In genomic region chr1:125537131-125537530, GRCm38 (mm10) we compare ENCODE assay signal across 23 mouse cellular contexts. TPM values are rescaled to one million over a fixed set of nuclear protein-coding genes. Genes with fewer than 3 reads are reported as not detected.
A peak's percentile ranks its signal among the peaks of the same experiment; 100 is the strongest.
DNase-seq lines count a peak whose midpoint lies in the region; ATAC-seq lines count a peak whose summit lies in the region.
"Had no signal": no experiment of that assay in that cellular context is flagged by ENCODE, and none has a peak within 500 bp of the region (broad histone marks: within the 10 kb centered on the region; RNA-seq: fewer than 3 reads in every experiment).

No protein-coding gene starts in this region.

- H3K4me2 ChIP-seq in forebrain, embryonic 14.5 days (ENCODE audit: low read length) = no peak overlapping the region
- no peak overlapping the region for H3K4me2 ChIP-seq in forebrain, embryonic 11.5 days (ENCODE audit: low read depth, low read length, severe bottlenecking)
- H3K4me2 ChIP-seq: embryonic facial prominence, embryonic 12.5 days; forebrain, embryonic 13.5 days had no signal

- H3K9me3 ChIP-seq in forebrain, embryonic 14.5 days (replicated peaks; ENCODE audit: control insufficient read depth, low read length) = no peaks in the 10 kb centered on the region
- no peaks in the 10 kb centered on the region for H3K9me3 ChIP-seq in forebrain, embryonic 11.5 days (ENCODE audit: control insufficient read depth, low read length)
- H3K9me3 ChIP-seq in midbrain, embryonic 10.5 days (replicated peaks) = no peaks in the 10 kb centered on the region
- H3K9me3 ChIP-seq: embryonic facial prominence, embryonic 10.5 days; embryonic facial prominence, embryonic 12.5 days; forebrain, embryonic 10.5 days; forebrain, embryonic 13.5 days; G1E had no signal

- H3K9ac ChIP-seq in forebrain, embryonic 14.5 days (ENCODE audit: low read length) = no peak overlapping the region
- no peak overlapping the region for H3K9ac ChIP-seq in forebrain, embryonic 11.5 days (ENCODE audit: low read length)
- H3K9ac ChIP-seq: embryonic facial prominence, embryonic 12.5 days; forebrain, embryonic 13.5 days had no signal

- no peaks in the 10 kb centered on the region for H3K4me1 ChIP-seq in forebrain, embryonic 14.5 days (ENCODE audit: control insufficient read depth, insufficient read depth, low read length)
- H3K4me1 ChIP-seq in forebrain, embryonic 11.5 days (replicated peaks; ENCODE audit: control insufficient read depth, insufficient read depth, low read length) = no peaks in the 10 kb centered on the region
- no peaks in the 10 kb centered on the region for H3K4me1 ChIP-seq in midbrain, embryonic 10.5 days
- H3K4me1 ChIP-seq: embryonic facial prominence, embryonic 10.5 days; embryonic facial prominence, embryonic 12.5 days; forebrain, embryonic 10.5 days; forebrain, embryonic 13.5 days had no signal

- ATAC-seq in forebrain, embryonic 14.5 days = no peak
- no peak for ATAC-seq in forebrain, embryonic 11.5 days (replicated peaks; ENCODE audit: low FRiP score)
- ATAC-seq: CD4-positive, CD25-positive, alpha-beta regulatory T cell, adult 4 months; forebrain, embryonic 13.5 days; forebrain, embryonic 16.5 days had no signal

- 89% methylated on average over 2 of the region's 2 CpGs for WGBS in forebrain, embryonic 14.5 days
- WGBS in forebrain, embryonic 11.5 days = 85% methylated on average over 2 of the region's 2 CpGs
- 94% methylated on average over 2 of the region's 2 CpGs for WGBS in midbrain, embryonic 10.5 days

- no peak overlapping the region for H3K27ac ChIP-seq in forebrain, embryonic 14.5 days (ENCODE audit: low read depth, low read length)
- H3K27ac ChIP-seq in forebrain, embryonic 11.5 days (ENCODE audit: low read depth, low read length) = no peak overlapping the region
- H3K27ac ChIP-seq in midbrain, embryonic 10.5 days (replicated peaks) = no peak overlapping the region
- H3K27ac ChIP-seq: embryonic facial prominence, embryonic 10.5 days; embryonic facial prominence, embryonic 12.5 days; forebrain, embryonic 10.5 days; forebrain, embryonic 13.5 days had no signal

- H3K27me3 ChIP-seq in forebrain, embryonic 14.5 days (replicated peaks; ENCODE audit: control insufficient read depth, insufficient read depth, low read length) = no peaks in the 10 kb centered on the region
- no peaks in the 10 kb centered on the region for H3K27me3 ChIP-seq in forebrain, embryonic 11.5 days (ENCODE audit: control insufficient read depth, insufficient read depth, low read length)
- H3K27me3 ChIP-seq in midbrain, embryonic 10.5 days (ENCODE audit: low read depth, poor library complexity, severe bottlenecking) = no peaks in the 10 kb centered on the region
- H3K27me3 ChIP-seq: CH12.LX; embryonic facial prominence, embryonic 12.5 days; forebrain, embryonic 13.5 days had no signal

- no peaks in the 10 kb centered on the region for H3K36me3 ChIP-seq in forebrain, embryonic 14.5 days (ENCODE audit: control insufficient read depth, insufficient read depth, low read length)
- no peaks in the 10 kb centered on the region for H3K36me3 ChIP-seq in forebrain, embryonic 11.5 days (ENCODE audit: control insufficient read depth, insufficient read depth, low read length)
- no peaks in the 10 kb centered on the region for H3K36me3 ChIP-seq in midbrain, embryonic 10.5 days
- H3K36me3 ChIP-seq: embryonic facial prominence, embryonic 10.5 days; embryonic facial prominence, embryonic 12.5 days; forebrain, embryonic 10.5 days; G1E had no signal

- peak; percentile 31 for DNase-seq in adrenal gland, postnatal 10 days
- no peak for DNase-seq in adrenal gland, postnatal 4 days (ENCODE audit: low spot score in 2 of 2)
- peak; percentile 5 for DNase-seq in forebrain, embryonic 14.5 days (ENCODE audit: low spot score)
- DNase-seq in forebrain, embryonic 11.5 days (ENCODE audit: low spot score) = no peak
- peak; percentile 82 for DNase-seq in fat pad, adult 2 months (ENCODE audit: extremely low read depth, low read depth, low spot score)
- no peak for DNase-seq in urinary bladder, adult 2 months (ENCODE audit: low spot score)
- no peak for DNase-seq in midbrain, embryonic 10.5 days (ENCODE audit: low spot score)
- DNase-seq: adrenal gland, adult 2 months; adrenal gland, postnatal 25 days; B cell, adult 2 months; cerebellum, adult 11-12 months; cerebellum, adult 2 months; cerebellum, adult 9-10 months; cerebellum, postnatal 10 days; cerebellum, postnatal 25 days had no signal

- no peak overlapping the region for H3K4me3 ChIP-seq in forebrain, embryonic 14.5 days (ENCODE audit: low read depth, low read length)
- H3K4me3 ChIP-seq in forebrain, embryonic 11.5 days (ENCODE audit: low read depth, low read length) = no peak overlapping the region
- H3K4me3 ChIP-seq in midbrain, embryonic 10.5 days = no peak overlapping the region
- H3K4me3 ChIP-seq: embryonic facial prominence, embryonic 10.5 days; embryonic facial prominence, embryonic 12.5 days; forebrain, embryonic 10.5 days; forebrain, embryonic 13.5 days had no signal

RNA-seq across cellular contexts. Expression of gene Slc35f5, which starts 23.3 kb away (rescaled TPM):
- total RNA-seq in adrenal gland, postnatal 10 days (2021) = 10 to 100 TPM; 41.0 to 45.5 TPM
- total RNA-seq in adrenal gland, postnatal 4 days (2021) = 10 to 100 TPM; 41.6 to 45.2 TPM
- 28.9 and 31.0 TPM in 2 replicates for polyA plus RNA-seq in forebrain, embryonic 14.5 days (2014; fragmentation: Nextera tagmentation; extraction: Ambion mirVana)
- 20.3 and 24.3 TPM in 2 replicates for polyA plus RNA-seq in forebrain, embryonic 11.5 days (2014; fragmentation: Nextera tagmentation; extraction: Ambion mirVana)
- 102 and 127 TPM in 2 replicates for polyA plus RNA-seq in urinary bladder, adult 2 months (2012; rRNA removed)
- polyA plus RNA-seq in midbrain, embryonic 10.5 days (2016; fragmentation: Nextera tagmentation; extraction: Ambion mirVana) = 22.5 and 23.0 TPM in 2 replicates

Comparison
In these comparisons a context has a peak if more than half of its experiments do, and no peak if none do; other contexts are left out.
1. DNase-seq: peak in adrenal gland, postnatal 10 days (single experiment), forebrain, embryonic 14.5 days (single experiment) and fat pad, adult 2 months (single experiment); none in adrenal gland, postnatal 4 days (0 of 2), forebrain, embryonic 11.5 days (single experiment), urinary bladder, adult 2 months (single experiment) and midbrain, embryonic 10.5 days (single experiment).